Mouse (Mus musculus): Measurements from ENCODE around the gene Hspa12a.

The Hspa12a gene

DNA sequence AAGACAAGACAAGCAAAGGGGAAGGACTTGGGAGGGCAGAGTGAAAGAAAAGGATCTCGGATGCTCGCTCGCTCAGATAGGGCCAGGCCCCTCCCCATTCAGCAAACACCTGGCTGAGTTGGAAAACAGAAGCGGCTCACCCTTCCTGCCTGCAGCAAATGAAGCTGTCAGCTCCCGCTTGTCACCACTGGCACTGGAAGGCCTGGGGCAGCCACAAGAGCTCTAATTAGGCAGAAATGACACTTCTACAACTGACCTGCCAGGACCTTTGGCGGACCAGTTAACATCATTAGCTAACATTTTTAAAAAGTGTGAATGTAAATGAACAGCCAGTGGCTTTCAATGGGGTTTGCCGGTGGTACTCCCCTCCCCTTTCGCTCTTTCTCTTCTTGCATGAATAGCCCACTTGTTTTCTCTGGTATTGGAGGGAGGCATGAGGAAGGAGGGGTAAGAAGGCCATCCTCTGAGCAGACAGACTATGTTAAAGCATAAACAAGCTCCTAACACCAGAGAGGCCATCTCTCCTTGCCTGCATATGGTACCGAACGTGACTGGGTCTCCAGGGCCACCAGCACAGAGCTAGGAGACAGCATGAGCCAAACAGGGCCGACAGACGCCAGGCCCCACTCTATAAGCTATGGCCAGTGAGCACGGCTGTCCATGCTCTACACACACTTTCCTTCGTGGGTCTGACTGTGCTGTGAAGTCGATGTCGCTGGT, 12.2 kb downstream of the Hspa12a start:
- POLR2A ChIA-PET = interaction anchor here in 3 of 4 experiments (0.9 to 3.0 kb wide), 5 partner anchors 9 to 37 kb away, joined by 3 to 14 read pairs (median 6); partner anchors contain the start of genes Eno4 (in 3 of the 3) and Hspa12a (in 3 of the 3)
- CTCF ChIA-PET = interaction anchor here in 3 of 4 experiments (0.6 to 1.6 kb wide), 6 partner anchors 19 to 525 kb away, joined by 3 to 6 read pairs (median 3); no protein-coding TSS in a partner anchor

DNA sequence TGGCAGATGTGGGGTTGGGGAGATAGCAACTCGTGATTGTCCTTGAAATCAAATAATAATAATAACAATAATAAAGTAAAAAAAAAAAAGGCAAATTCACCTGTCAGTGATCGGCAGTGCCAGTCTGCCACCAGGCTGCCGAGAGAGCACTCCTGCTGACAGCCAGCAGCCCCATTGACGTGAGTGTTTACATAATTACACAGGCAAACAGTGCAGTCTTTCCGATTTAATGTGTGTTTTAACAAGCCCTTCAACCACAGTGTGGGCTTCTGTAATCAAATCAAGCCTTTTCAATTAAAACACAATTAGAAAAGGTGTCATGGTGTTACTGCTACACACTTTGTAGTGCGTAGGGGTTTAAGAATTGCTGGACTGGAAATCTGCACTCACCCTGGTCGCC, 24.3 kb downstream of the Hspa12a start:
- POLR2A ChIA-PET = interaction anchor here in 1 of 4 experiments (0.7 kb wide), 1 partner anchor 48 kb away, joined by 3 read pairs; no protein-coding TSS in a partner anchor
- CTCF ChIA-PET = interaction anchor here in 2 of 4 experiments (0.6 to 2.0 kb wide), 4 partner anchors 8 to 290 kb away, joined by 4 to 6 read pairs (median 4); no protein-coding TSS in a partner anchor

DNA sequence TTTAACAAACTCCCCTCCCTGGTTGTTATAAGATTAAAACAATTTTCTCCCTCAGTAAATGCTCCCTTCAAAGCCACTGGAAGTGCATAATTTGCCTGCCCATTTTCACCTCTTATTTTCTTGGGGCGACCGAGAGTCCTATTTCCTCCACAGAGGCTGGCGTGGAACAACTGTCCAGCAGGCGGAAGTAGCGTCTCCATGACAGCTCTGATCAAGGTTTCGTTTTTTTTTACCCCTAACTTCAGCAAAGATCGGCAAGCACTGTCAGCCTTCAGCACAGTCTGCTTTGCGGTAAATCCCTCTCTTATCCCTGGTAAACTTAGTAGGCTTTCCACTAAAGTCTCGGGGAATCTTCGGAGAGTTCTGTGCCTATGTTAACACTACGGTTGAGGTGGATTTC, 24.9 kb downstream of the Hspa12a start:
- POLR2A ChIA-PET = interaction anchor here in 1 of 4 experiments (0.7 kb wide), 1 partner anchor 48 kb away, joined by 3 read pairs; no protein-coding TSS in a partner anchor
- CTCF ChIA-PET = interaction anchor here (0.6 to 2.0 kb wide), 7 partner anchors 8 to 290 kb away, joined by 3 to 6 read pairs (median 4); no protein-coding TSS in a partner anchor

- CTCF ChIA-PET = interaction anchor here in 3 of 4 experiments (1.1 to 4.4 kb wide), 7 partner anchors 9 to 295 kb away, joined by 3 to 43 read pairs (median 6); no protein-coding TSS in a partner anchor
Observed at GRCm38 (mm10) chr19:58913301-58913700, 30.2 kb downstream of the Hspa12a start.

DNA sequence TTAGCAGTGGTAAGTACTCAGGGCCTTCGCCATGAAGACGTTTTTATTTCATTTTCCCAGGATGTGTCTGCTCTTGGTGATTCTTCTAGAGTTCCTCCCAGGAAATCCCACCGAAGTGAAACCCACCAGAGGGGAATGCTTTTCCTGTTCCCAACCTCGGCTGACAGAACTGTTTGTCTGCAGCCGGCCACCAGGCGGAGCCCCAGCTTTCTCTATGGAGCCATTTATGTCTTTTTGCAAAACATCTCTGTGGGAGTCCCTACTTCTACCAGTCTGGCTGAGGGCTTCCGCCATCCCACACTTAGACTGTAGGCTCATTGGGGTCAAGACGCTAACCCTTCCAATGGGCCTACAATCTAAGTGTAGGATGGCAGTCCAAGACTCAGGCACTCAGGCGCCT, 32.1 kb downstream of the Hspa12a start:
- CTCF ChIA-PET = interaction anchor here (0.6 to 4.4 kb wide), 38 partner anchors 10 to 795 kb away, joined by 3 to 43 read pairs (median 4); partner anchors contain the start of genes Eno4 (in 1 of the 4) and Hspa12a (in 1 of the 4)
- POLR2A ChIA-PET = interaction anchor here in 2 of 4 experiments (0.6 to 0.9 kb wide), 4 partner anchors 42 to 1668 kb away, joined by 3 to 4 read pairs (median 3); no protein-coding TSS in a partner anchor

More at GRCm38 (mm10) chr19:58913301-58913700, 30.2 kb downstream of the Hspa12a start:
- POLR2A ChIA-PET = interaction anchor here in 1 of 4 experiments (0.7 kb wide), 1 partner anchor 65 kb away, joined by 9 read pairs; no protein-coding TSS in a partner anchor

DNA sequence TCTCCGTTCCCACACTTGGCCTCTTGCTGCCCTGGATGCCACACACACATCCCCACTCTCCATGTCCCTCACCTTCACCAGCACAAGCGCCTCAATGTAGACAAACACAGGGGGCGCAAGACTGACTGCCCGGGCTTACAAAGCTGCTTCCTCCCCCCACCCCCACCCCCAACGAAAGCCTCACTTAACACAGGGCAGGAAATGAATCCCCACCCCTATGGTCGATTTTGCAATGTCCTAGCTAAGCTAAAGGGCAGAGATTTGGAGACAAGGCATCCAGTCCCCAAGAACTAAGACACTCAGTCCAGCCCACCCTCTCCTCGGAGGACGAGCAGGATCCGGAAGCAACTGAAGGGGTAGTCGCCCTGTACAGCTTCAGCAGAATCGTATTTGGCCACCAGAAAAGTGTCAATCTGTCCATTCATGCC, 32.5 kb downstream of the Hspa12a start:
- CTCF ChIA-PET = interaction anchor here (0.6 to 4.4 kb wide), 32 partner anchors 9 to 328 kb away, joined by 3 to 43 read pairs (median 6); partner anchors contain the start of genes Eno4 (in 1 of the 4) and Hspa12a (in 1 of the 4)
- POLR2A ChIA-PET = interaction anchor here in 2 of 4 experiments (0.6 to 0.9 kb wide), 5 partner anchors 42 to 1669 kb away, joined by 3 to 4 read pairs (median 3); no protein-coding TSS in a partner anchor

GRCm38 (mm10) chr19:58908018-58908417, 35.4 kb downstream of the Hspa12a start:
- ChIA-PET POLR2A (no interaction called here), CTCF (interaction anchor here in 2 of 4 experiments (0.6 to 0.7 kb wide), 2 partner anchors 251 to 289 kb away, joined by 5 to 6 read pairs; no protein-coding TSS in a partner anchor)

DNA sequence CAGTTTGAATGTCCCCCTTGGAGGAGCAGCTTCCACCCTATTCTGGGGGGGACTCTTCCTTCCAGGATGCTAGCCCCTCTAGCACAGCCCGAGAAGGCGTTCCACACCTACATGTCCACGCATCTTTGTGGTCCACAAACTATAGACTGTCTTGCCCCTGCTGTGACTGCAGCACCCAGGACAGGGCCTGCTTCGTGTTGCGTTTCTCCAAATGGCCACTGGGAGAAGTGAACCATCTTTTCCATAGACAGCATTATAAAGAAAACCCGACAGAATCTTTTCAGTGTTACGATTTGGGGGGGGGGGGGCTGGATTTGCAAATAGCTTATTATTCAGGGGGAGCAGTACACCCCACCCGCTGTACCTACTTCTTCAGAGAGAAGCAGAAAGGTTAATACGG, 36.8 kb downstream of the Hspa12a start:
- ChIA-PET CTCF (interaction anchor here in 3 of 4 experiments (0.5 to 7.2 kb wide), 4 partner anchors 144 to 389 kb away, joined by 3 to 76 read pairs (median 4); no protein-coding TSS in a partner anchor), POLR2A (interaction anchor here in 1 of 4 experiments (1.1 kb wide), 1 partner anchor 258 kb away, joined by 3 read pairs; no protein-coding TSS in a partner anchor)

DNA sequence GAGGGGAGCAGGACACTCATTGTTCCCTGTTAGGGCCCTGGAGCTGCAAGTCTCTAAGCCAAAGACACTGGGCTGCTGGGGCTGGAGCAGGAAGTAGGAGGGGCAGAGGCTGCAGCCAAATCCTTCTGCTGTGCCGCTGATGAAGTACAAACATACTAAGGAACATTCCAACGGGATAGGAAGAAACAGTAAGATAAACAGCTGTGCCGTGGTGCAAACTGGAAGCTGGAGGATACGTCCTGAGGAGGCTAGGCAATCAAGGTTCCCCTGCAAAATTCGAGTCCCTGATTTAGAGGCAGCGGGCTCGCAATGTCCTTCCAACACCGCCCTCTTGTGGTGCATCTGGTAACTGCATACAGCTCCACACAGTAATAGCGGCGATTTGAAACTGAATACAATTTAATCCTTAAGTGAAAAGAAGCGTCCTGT, 39.5 kb downstream of the Hspa12a start:
- CTCF ChIA-PET = interaction anchor here (0.5 to 7.2 kb wide), 40 partner anchors 9 to 1407 kb away, joined by 3 to 76 read pairs (median 4); no protein-coding TSS in a partner anchor
- POLR2A ChIA-PET = interaction anchor here in 2 of 4 experiments (1.0 to 1.3 kb wide), 3 partner anchors 16 to 141 kb away, joined by 3 read pairs; no protein-coding TSS in a partner anchor

DNA sequence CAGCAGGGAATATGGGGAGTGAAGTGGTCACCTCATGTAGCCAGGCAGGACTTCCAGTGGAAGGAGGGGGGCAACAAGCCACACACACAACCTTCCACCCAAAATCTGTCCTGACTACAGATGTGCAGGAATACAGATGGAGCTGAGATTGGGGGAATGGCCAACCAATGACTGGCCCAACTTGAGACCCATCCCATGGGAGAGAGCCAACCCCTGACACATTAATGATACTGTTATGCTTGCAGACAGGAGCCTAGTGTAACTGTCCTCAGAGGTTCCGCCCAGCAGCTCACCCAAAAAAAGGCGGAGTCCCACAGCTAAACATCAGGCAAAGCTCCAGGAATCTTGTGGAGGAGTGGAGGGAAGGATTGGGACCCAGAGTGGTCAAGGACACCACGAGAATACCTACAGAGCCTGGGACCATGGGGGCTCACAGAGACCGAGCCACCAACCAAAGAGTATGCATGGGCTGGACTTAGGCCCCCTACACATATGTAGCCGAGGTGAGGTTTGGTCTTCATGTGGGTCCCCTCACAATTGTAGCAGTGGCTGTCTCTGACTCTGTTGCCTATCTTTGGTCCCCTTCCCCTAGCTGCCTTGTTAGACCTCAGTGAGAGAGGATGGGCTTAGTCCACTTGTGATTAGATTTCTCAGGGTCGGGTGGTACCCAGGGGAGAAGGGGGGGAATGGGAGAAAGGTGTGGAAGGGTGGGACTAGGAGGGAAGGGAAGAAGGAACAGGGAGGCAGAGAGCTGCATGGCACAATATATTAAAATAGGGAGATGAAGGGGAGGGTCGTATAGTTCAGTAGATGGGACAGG, 40.2 kb downstream of the Hspa12a start:
- POLR2A ChIA-PET = interaction anchor here in 3 of 4 experiments (0.6 to 1.3 kb wide), 5 partner anchors 15 to 290 kb away, joined by 3 to 7 read pairs (median 3); no protein-coding TSS in a partner anchor

GRCm38 (mm10) chr19:58900471-58900870, 43.0 kb downstream of the Hspa12a start:
- ChIA-PET POLR2A (interaction anchor here in 1 of 4 experiments (1.1 kb wide), 1 partner anchor 106 kb away, joined by 3 read pairs; the partner anchor contains the start of gene 1700019N19Rik), CTCF (interaction anchor here in 1 of 4 experiments (7.2 kb wide), 1 partner anchor 138 kb away, joined by 76 read pairs; no protein-coding TSS in a partner anchor)

More for the DNA sequence above, 40.2 kb downstream of the Hspa12a start:
- CTCF ChIA-PET = interaction anchor here (0.5 to 7.2 kb wide), 36 partner anchors 8 to 1571 kb away, joined by 3 to 76 read pairs (median 4); no protein-coding TSS in a partner anchor

GRCm38 (mm10) chr19:58896216-58896615, 47.2 kb downstream of the Hspa12a start:
- ChIA-PET CTCF (interaction anchor here in 1 of 4 experiments (0.7 kb wide), 1 partner anchor 179 kb away, joined by 4 read pairs; no protein-coding TSS in a partner anchor), POLR2A (interaction anchor here in 1 of 4 experiments (0.6 kb wide), 1 partner anchor 1509 kb away, joined by 3 read pairs; no protein-coding TSS in a partner anchor)

- CTCF ChIA-PET = no interaction called here
Observed at GRCm38 (mm10) chr19:58889306-58890038, 54.0 kb downstream of the Hspa12a start.

DNA sequence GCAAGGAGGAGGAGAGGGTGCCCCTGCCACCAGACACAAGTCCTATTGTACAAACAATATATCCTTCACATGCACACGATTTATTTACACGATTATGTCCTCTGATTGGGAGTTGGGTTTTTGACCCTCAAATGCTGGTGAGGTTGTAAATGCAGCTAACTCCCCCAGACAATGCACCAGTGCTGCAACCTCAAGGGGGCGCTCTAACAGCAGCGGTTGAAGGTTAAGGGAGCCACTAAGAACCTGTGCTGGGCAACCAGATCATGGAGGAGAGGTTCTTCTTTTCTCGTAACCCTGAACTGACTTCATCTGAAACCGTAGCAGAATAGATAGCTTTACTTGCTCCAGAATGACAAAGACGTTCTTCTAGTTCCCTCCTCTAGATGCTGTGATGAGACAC, 57.0 kb downstream of the Hspa12a start:
- CTCF ChIA-PET = interaction anchor here (0.5 to 1.5 kb wide), 14 partner anchors 9 to 376 kb away, joined by 3 to 6 read pairs (median 3); partner anchors contain the start of genes Hspa12a (in 2 of the 4) and Eno4 (in 1 of the 4)

More at GRCm38 (mm10) chr19:58889306-58890038, 54.0 kb downstream of the Hspa12a start:
- POLR2A ChIA-PET = interaction anchor here in 1 of 4 experiments (0.7 kb wide), 2 partner anchors 101 to 384 kb away, joined by 3 to 6 read pairs; no protein-coding TSS in a partner anchor

GRCm38 (mm10) chr19:58883451-58883850, 60.0 kb downstream of the Hspa12a start:
- POLR2A ChIA-PET = interaction anchor here in 1 of 4 experiments (0.5 kb wide), 1 partner anchor 8 kb away, joined by 3 read pairs; no protein-coding TSS in a partner anchor
- CTCF ChIA-PET = no interaction called here

More for the DNA sequence above, 57.0 kb downstream of the Hspa12a start:
- POLR2A ChIA-PET = no interaction called here

- ChIA-PET CTCF (interaction anchor here in 2 of 4 experiments (0.6 to 1.6 kb wide), 2 partner anchors 21 to 70 kb away, joined by 4 read pairs; no protein-coding TSS in a partner anchor), POLR2A (no interaction called here)
Observed at GRCm38 (mm10) chr19:58882336-58882735, 61.1 kb downstream of the Hspa12a start.
